Mouse (Mus musculus) heart, postnatal 0 days (tissue): Measurements from ENCODE around the gene Eif2b2.

Experiments used
- CTCF ChIP-seq: IDR thresholded peaks from 2 replicates; pipeline ENCODE4 v1.5.1; 2016; ENCODE audit warnings: antibody characterized with exemption, control low read depth, low read depth
- EP300 ChIP-seq: IDR thresholded peaks from 2 replicates; pipeline ENCODE4 v1.6.1; 2016; ENCODE audit warnings: antibody characterized with exemption, low read depth

- TF ChIP-seq EP300 (no peak), CTCF (no peak)
Observed at GRCm38 (mm10) chr12:85252083-85252482, 32.8 kb downstream of the Eif2b2 start.
